Mouse (Mus musculus) B cell, adult 2 months (primary cell): ENCODE results near the gene Txk.

Experiments used
- DNase-seq, 2 experiments: peaks; one replicate each; pipeline ENCODE4 v3.0.0; 2022

The Txk gene

GRCm38 (mm10) chr5:72750226-72750625, 2.4 kb downstream of the Txk start:
- DNase-seq, result no peak

- no peak for DNase-seq
Observed at GRCm38 (mm10) chr5:72748659-72749265, 3.8 kb downstream of the Txk start.

GRCm38 (mm10) chr5:72747384-72747783, 5.2 kb downstream of the Txk start:
- DNase-seq, result no peak

- no peak for DNase-seq
Observed at GRCm38 (mm10) chr5:72746461-72746860, 6.1 kb downstream of the Txk start.

GRCm38 (mm10) chr5:72743103-72743502, 9.5 kb downstream of the Txk start:
- no peak for DNase-seq

- DNase-seq, result no peak
Observed at GRCm38 (mm10) chr5:72736868-72737267, 15.7 kb downstream of the Txk start.

GRCm38 (mm10) chr5:72736437-72736836, 16.1 kb downstream of the Txk start:
- no peak for DNase-seq

- no peak for DNase-seq
Observed at GRCm38 (mm10) chr5:72735763-72736162, 16.8 kb downstream of the Txk start.

GRCm38 (mm10) chr5:72732885-72733284, 19.7 kb downstream of the Txk start:
- no peak for DNase-seq

GRCm38 (mm10) chr5:72725404-72725803, 27.2 kb downstream of the Txk start:
- DNase-seq, result no peak

- DNase-seq, result no peak
Observed at GRCm38 (mm10) chr5:72723429-72723828, 29.1 kb downstream of the Txk start.

- DNase-seq, result peak; percentile 16 to 24
Observed at GRCm38 (mm10) chr5:72720587-72720986, 32.0 kb downstream of the Txk start.

GRCm38 (mm10) chr5:72710572-72711278, 41.9 kb downstream of the Txk start:
- DNase-seq, result peak; percentile 72 to 76

GRCm38 (mm10) chr5:72709976-72710375, 42.6 kb downstream of the Txk start:
- no peak for DNase-seq

GRCm38 (mm10) chr5:72709451-72709850, 43.1 kb downstream of the Txk start:
- no peak for DNase-seq

- no peak for DNase-seq
Observed at GRCm38 (mm10) chr5:72706722-72707121, 45.9 kb downstream of the Txk start.

GRCm38 (mm10) chr5:72706095-72706494, 46.5 kb downstream of the Txk start:
- DNase-seq, result no peak

GRCm38 (mm10) chr5:72702202-72702601, 50.4 kb downstream of the Txk start:
- no peak for DNase-seq

GRCm38 (mm10) chr5:72699500-72699818, 53.1 kb downstream of the Txk start:
- no peak for DNase-seq

- DNase-seq, result no peak
Observed at GRCm38 (mm10) chr5:72698818-72699499, 53.6 kb downstream of the Txk start.

GRCm38 (mm10) chr5:72698343-72698742, 54.2 kb downstream of the Txk start:
- no peak for DNase-seq

GRCm38 (mm10) chr5:72696491-72696890, 56.1 kb downstream of the Txk start:
- no peak for DNase-seq

GRCm38 (mm10) chr5:72694684-72695083, 57.9 kb downstream of the Txk start:
- DNase-seq, result no peak

- DNase-seq, result no peak
Observed at GRCm38 (mm10) chr5:72690516-72690915, 62.1 kb downstream of the Txk start.
